Mouse (Mus musculus) heart, postnatal 0 days (tissue): ENCODE results near the gene Sgms1.

Experiments used
- CTCF ChIP-seq: IDR thresholded peaks from 2 replicates; pipeline ENCODE4 v1.5.1; 2016; ENCODE audit warnings: antibody characterized with exemption, control low read depth, low read depth
- EP300 ChIP-seq: IDR thresholded peaks from 2 replicates; pipeline ENCODE4 v1.6.1; 2016; ENCODE audit warnings: antibody characterized with exemption, low read depth

GRCm38 (mm10) chr19:32198494-32199106 lies 190.9 kb downstream of the Sgms1 start:
- no peak for TF ChIP-seq EP300
- TF ChIP-seq CTCF, result no peak
